Mouse (Mus musculus) megakaryocyte-erythroid progenitor cell, adult 5-6 weeks (primary cell): Measurements from ENCODE around the gene Abi3bp. TPM values are rescaled to one million over a fixed set of nuclear protein-coding genes. Genes with fewer than 3 reads are reported as not detected.

Experiments
- ATAC-seq: replicated peaks from 2 replicates; pipeline ENCODE4 v1.8.0; 2016; ENCODE audit warnings: mild to moderate bottlenecking, inconsistent platforms; ENCODE audit not compliant: severe bottlenecking, poor library complexity, low FRiP score, low TSS enrichment
- total RNA-seq, 2 experiments: library from RNA; stranded (forward) in 1 of 2; stranded (reverse) in 1 of 2; fragments of 200-1000, 215-1000 nt in 1 of 2; fragments of >200 nt in 1 of 2; fragmentation: Nextera tagmentation in 1 of 2; gene quantifications; 2 replicates each; pipeline ENCODE4 v1.2.3; 2014 to 2017

Gene Abi3bp
- total RNA-seq, 2 experiments from 2014 or later, result not detected

DNA sequence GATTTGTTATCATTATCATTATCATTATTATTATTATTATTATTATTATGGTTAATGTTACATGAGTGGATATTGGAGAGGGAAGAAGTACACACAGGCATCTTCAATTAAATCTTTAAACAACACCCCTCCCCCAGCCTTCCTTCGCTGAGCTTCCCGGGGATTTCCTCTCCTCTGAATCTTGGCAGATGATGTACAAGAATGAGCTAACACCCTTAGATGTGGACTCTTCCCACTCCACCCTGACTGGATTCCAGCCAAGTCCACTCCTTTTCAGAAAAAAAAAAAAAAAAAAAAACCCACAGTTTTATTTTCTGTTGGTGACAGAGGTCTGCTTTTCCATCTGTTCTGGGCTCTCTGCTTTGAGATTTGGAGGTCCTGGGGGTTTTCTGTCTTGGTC lies 23.8 kb downstream of the Abi3bp start:
- ATAC-seq, result no peak

DNA sequence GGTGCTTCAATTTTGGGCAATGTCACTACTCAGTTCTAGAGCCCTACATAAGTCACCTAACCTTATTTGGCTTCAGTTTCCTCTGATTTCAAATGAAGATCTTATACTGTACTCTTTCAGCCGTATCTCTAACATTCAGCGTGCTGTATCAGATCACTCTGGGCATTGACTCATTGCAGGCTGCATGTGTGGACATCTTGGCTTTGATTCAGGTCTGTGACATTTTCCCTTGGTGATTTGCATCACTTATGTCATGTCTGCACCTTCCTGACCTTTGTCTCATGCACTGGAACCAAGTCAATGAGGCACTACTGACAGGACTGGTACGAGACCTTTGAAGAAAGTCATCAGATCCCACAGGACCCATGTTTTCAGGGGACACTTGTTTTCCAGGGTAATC lies 24.5 kb downstream of the Abi3bp start:
- no peak for ATAC-seq

DNA sequence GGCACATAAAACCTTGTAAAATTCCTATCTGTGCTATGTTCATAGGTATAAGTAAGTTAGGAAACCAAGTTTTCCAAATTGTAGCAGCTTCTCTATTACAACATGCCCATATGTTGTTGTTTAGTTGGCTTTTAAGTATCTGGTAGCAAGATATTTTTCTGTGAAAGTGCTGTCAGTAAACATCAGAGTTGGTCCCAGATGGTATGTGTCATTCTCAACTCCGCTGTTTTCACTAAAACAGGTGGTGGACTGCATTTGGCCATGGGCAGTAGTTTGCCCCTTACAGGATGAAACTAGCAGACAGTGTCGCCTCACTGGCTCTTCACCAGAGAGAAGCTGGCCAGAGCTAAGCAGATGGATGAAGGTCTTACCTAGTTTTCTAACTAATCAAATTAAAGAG lies 26.3 kb downstream of the Abi3bp start:
- no peak for ATAC-seq

DNA sequence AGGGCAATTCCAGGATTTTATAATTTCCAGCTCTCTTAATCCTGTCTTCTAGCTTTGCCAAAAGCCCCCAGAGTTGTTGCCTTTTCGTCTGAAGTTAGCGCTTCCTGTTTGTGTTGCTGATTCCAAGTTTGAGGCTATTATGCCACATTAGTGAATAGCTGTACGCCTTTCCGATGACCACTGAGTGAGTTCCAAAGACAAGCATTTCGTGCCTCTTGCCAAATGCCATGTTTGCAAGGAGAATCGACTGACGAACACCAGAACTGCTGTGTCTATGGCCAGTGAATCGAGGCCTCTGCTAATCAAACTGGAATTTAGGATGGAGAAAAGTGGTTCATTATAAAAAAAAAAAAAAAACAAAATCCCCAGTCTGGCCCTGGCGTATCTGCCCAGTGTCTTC lies 40.3 kb downstream of the Abi3bp start:
- ATAC-seq, result no peak

DNA sequence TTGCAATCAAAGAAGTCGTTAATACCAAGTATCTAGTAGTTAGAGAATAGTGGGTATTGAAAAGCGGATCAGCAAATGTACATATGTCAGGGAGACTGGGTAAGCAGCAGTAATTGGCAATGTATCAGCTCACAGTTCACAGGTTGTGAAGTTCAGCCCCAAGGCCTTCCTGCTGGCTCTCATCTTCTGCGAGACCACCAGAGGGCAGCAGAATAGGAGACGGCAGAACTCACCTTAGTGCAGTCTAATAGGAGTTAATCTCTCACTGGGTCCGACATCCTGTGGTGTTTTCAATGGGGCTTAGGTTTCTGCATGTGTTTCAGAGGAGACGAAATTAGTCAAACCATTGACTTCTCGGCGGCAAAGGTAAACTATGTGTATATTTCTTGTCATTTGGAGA lies 46.7 kb downstream of the Abi3bp start:
- ATAC-seq, result peak; percentile 82

DNA sequence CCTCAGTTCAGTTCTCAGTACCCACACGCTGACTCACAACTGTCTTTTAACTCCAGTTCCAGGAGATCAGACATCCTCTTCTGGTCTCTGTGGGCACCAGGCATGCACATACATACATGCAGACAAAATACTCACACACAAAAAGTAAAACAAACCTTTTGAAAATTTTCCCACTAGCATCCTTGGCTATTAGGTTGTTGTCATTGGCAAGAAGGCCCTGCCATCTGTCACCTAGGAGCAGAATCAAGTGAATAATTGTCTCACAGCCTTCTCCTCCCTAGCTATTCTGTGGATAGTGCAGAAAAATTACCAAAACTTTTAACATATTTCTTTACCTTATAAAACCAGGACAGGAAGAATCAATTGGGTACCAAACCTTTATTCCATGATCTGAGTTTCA lies 48.8 kb downstream of the Abi3bp start:
- no peak for ATAC-seq

DNA sequence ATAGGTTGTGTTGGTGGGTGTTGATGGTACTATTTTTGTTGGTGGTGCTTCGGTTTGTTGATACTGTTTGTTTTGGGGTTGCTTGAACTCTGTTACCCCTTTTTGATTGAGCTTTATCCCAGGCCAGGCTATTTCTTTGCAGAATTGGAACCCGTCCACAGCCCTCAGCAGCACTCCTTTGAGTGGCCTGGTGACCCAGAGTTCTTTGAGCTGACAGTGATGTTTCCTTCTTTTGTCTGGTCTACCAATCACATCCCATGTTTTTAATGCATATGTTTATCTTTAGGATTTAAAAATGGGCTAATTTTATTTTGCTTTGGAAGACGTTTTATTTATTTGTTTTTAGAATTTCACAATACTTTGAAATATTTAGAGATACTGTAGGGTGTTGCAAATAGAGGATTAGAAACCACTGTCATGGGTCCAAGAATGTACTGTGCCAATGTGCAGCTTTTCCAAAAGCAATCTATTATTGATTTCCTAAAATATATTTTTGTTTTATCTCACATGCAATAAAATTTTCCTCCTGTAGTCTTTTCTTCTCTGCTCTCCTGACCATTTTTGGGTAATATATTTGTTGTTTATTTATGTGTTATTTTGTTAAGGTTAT lies 50.5 kb downstream of the Abi3bp start:
- ATAC-seq, result no peak

DNA sequence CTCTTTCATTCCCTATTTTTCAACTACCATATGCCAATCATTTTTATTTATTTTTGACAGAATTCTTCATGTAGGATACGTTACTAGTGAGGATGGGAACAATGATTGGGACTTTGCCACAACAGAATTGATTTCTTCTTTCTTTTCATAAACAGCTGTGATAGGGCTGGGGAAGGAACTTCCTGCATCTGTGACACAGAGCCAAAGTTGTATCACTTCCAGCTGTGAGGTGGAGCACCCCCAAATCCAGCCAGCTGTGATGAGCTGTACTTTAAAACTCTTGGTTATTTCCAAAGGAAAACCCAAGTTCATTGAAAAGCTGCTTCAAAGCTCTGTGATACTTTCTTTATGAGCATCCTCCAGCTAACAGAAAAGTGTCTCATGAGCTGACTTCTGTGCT lies 101.9 kb downstream of the Abi3bp start:
- no peak for ATAC-seq

DNA sequence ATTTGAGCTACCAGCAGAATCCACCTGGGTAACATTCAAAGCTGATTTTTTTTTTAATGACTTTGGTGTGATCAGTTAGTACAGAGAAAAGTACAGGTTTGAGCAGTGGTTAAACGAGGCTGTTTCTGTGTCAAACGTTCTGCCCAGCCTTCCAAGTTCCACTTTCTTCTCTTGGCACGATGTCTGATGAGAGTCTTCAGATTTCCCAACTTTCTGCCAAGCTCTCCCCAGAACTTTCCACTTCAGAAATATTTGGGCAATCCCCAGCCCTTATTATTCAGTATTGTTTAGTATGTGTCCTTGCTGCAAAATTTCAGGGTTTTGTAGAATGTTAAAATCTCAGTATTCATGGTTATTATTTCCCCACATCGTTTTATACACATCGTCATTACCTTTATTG lies 115.9 kb downstream of the Abi3bp start:
- ATAC-seq, result no peak

DNA sequence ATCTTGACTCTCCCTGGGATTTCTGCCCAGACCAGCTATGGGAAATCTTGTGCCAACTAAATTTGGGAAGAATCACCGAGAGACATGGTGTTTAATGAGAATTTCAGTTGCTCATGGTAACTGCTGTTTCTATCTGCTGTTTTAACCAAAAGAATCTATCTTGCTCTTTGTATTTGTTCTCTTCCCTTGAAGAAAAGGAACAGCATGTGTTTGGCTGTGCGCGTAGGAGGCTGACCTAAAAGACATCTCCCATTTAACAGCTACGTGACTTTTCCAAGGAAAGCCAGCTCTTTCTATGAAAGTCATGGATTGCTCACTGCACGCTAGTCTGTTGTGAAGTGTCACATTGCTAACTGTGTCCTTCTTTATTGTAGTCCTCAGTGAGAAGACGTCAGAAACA lies 117.2 kb downstream of the Abi3bp start:
- no peak for ATAC-seq

DNA sequence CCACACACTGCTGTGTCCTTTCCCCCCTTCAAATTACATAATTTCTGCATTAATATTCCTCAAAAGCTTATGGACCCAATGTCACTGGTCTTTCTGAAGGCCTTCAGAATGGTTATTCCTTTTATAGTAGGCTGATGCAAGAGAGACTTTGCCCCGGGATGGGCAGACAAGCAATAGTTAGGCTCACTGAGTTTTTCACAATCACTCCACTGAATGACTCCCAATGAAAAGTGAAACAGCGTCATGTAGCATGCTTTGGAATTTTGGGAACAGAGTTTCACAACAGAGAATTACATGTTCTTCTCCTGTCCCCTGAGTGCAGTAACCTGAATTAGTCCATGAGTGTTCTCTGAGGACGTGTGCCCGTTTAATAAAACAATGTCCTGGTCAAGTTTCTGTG lies 120.7 kb downstream of the Abi3bp start:
- no peak for ATAC-seq

DNA sequence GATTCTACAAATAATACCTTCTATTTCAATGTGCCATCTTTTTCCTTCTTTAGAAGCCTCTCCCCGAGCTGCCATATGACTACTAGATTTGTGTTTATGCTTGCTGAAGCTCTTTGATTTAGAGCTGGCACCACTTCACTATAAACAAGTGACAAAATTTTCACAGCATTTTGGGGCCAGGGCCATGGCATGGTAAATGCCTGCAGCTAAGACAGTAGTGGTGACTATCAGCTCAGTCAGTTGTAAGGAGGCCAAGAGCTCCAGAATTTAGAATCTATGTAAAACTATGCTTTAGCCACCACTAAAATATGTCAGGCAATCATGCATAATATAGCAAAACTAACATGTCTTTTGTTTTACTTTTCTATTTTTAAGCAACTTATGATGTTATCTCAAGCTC lies 124.7 kb downstream of the Abi3bp start:
- no peak for ATAC-seq

DNA sequence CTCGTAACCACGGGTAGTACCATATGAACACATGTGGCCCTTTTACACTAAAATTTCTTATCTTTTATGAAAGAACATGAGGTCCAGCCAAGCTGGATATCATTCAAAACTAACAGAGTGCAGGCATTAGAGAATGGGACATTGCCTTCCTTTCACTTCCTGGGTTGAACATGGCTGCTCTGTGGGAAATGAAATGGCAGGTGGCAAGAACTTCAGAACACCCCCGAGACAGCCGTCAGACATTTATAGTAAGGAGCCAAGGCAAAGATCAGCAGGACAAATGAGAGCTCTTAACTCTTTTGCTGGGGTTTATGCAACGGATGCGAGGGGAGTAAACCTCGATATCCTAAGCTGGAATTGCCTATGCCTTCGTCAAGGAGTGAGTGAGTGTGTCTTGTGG lies 132.9 kb downstream of the Abi3bp start:
- no peak for ATAC-seq

DNA sequence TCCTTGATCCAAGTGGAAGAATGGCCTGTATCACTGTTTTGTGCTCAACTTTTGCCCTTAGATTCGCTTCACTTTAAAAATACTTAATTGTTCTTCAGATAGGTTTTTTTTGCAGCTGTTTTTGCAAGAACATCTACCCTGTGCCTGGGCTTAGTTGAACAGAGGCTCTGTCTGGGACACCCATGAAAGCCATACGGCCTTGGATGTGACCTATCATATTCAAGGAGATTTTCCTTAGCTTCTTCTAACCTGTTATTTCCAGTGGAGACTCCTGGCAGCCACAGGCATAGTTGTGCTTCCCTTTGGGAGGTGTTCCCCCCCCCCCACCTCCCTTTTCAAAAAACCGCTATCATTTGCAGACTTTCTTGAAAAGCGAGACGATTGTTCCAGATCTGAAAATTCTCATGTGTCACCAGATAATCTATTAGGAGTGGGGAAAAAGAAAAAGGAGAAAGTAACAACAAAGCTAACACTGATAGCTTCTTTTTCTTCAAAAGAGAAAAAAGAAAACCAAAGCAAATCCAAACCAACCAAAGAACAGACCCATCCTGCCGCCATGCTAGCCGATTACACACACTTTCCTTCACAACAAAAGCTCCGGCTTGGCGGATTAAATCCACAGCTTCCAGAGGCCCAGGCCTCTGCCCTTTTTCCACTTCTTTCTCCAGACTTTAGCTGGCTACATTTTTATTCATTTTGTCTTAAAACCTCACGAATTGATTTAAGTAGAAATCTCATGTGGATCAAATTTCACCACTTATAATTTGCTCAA lies 133.6 kb downstream of the Abi3bp start:
- ATAC-seq, result no peak

DNA sequence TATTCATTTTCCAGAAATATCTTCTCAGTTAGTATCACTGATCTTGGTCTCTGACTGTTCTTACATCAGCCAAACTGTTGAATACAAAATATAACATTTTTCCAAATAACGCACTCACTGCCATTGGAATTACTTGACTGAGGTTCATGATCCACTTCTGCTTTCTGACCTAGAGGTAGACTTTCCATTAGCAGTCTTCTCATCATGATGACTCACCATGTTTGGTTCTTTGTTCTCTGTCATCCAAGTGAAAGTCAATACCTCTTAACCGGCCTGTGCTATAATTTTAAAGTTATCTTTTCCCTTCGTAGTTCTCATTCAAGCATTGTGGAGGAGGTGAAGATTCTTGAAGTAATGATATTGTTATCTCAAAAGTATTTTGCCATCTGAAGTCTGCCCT lies 160.9 kb downstream of the Abi3bp start:
- no peak for ATAC-seq

DNA sequence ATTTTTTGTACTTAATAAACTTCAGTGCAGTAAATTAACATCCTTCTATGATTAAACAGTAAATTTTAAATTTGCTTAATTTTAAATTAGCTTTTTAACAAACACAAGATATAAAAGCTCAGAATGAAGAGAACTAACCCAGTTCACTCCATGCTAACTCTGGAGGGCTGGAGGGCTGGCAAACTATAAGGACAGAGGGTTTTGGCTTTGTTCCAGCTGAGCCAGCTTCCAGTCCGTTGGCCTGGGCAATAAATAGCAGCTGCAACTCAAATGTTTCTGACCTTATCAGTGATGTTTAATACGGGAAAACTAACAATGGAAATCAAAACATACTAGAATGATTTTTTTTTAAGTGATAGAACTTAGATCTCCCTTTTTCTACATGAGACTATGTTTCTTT lies 167.6 kb downstream of the Abi3bp start:
- ATAC-seq, result no peak

DNA sequence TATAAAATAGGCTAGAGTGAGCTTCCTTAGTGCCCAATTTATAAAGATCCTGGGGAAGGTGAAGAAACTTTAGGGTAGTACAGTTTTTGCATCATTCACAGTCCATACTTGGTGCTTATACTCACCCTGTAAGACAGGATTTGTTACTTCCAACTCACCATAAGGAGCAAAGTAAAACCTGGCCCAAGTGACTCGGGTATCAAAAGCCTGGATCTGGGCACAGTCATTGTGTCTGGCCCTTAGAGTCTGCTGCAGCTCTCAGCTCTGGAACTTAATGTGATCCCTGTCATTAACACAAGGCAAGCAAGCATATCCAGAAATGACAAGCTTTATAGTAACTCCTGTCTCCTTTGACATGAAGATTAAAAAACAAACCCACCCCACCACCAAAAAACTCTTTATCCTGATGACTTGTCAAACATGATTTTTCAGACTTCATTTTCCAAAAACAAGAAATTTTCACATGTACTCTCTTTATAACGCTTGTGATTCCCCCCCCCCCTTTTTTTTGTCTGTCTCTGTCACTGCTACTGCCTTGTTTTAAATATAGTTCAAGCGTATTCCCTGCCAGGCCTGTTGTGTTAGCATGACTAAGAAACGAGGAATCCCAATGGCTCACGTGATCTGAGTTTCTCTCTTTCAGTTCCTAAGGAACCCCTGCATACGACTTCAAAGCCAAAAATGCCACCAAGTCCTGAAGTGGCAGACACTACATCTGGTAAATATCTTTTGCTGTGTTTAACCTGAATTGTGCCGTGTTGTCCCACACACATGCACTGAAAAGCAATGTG lies 168.9 kb downstream of the Abi3bp start:
- no peak for ATAC-seq

DNA sequence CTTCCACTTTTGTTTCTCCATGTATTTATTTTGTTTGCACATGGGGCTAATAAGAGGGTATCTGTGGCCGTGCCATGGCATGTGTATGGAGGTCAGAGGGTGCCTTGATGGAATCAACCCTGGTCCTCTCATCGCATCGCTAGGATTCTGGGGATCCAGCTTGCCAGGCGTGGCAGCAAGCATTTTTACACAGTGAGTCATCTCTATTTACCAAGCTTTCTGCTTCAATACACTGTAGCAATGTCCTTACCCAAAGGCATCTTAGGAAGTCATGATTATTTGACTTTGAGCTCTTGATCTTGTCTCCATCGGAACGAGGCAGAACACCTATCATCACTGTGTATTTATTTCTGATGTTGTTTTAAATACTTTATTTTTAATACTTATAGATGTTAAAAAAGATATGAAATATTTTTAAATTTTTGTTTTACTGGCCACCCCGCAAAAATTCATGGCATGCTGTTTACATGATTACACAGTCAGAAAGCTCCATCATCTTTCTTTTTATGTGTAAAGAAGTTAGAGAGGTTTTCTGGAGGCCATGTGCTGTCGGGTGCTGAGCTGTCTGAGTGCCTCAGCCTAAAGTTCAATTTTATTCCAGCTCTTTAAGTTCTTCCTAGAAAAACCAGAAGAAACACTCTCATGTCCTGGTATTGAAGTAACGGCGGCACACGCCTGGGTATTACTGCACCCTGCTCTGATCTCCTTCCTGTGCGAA lies 177.7 kb downstream of the Abi3bp start:
- ATAC-seq, result no peak

DNA sequence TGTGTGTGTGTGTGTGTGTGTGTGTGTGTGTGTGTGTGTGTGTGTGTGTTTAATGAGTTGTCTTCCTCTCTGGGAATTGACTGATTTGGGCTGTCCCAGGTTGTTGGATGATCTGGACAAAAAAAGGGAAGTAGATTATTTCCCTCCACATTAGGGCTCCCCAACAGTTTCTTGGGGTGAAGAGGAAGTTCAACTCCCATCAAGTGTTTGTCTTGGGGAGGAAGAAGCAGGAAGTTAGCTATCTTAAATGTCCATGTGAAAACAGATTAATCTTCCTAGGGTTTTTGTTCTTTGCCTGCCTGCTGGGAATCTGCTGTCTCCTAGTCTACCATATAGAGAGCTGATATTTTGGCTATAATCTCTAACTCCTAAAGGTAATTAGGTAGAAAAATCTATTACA lies 181.2 kb downstream of the Abi3bp start:
- no peak for ATAC-seq

DNA sequence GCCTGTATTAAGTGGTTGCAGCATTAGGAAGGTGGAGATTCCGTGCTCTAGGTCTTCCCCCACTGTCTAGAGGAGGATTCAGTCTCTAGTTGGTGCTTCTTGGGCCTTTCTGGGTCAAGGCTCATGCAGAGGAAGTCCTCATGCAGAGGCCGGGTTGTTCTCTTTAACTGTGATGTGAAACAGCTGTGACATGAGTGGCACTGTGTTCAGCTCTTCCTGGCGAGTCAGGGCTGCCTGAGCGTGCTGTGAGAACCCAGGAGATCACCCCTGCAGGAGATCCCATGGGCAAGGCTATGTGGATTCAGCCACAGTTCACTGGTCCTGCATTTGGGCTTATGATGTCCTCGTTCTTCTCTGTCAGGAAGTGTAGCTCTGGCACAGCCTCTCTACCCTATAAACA lies 191.8 kb downstream of the Abi3bp start:
- ATAC-seq, result no peak
